Mouse (Mus musculus): ENCODE measurements around the gene P3h3.
"Not testable (repeated sequence)": the region's sequence is repeated elsewhere in the genome, so short reads cannot be mapped to it uniquely, and the experiment has no call there.

The P3h3 gene

DNA sequence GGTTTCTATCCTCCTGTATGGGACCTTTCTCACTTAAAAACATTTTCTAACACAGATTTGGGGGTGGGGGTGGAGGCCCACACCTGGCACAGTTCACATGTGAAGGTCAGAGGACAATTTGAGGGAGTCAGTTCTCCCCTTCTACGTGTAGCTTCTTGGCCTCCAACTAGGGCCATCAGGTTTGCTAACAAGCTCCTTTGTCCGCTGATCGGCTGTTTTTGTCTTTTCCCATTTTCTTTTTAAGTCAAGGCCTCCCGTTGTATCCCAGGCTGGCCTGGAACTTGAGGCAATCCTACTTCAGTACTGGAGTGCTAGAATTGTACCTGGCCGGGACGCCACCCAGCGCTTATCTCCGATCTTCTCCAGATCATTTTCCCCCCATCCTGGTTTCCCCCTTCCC lies 25.9 kb downstream of the P3h3 start:
- in situ Hi-C loops (cut with MboI, MseI): no loop called here

- in situ Hi-C loops (cut with MboI, MseI): not testable (repeated sequence)
Measured at GRCm38 (mm10) chr6:124831199-124831598, 26.4 kb downstream of the P3h3 start.

- in situ Hi-C loops (cut with MboI, MseI): no loop called here
Measured at GRCm38 (mm10) chr6:124829799-124830700, 27.5 kb downstream of the P3h3 start.

- in situ Hi-C loops (cut with MboI, MseI): no loop called here
Measured at GRCm38 (mm10) chr6:124828868-124829798, 28.4 kb downstream of the P3h3 start, which contains the start of the genes Usp5 and Cdca3. TSS of gene Usp5 (minus strand) at chr6:124829484. TSS of gene Cdca3 (plus strand) at chr6:124829547.

- in situ Hi-C loops (cut with MboI, MseI): no loop called here
Measured at GRCm38 (mm10) chr6:124828101-124828592, 29.4 kb downstream of the P3h3 start.

DNA sequence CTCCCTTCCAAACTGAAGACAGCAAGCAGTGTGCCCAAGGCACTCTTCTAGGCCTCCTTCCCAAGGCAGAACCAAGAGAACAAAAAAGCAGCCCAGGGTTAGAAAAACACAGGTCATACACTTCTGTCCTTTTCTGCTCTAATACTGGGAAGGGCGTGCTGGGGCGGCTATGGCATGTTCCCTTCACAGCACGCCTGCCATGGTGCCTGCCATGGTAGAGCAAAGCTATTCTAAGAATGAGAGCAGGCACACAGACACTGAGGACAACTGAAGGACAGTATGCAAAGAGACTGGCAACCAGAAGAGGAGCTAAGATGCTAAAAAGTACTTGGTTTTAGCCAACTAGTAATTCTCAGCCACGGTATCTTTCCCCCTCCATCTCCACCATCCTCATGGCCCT lies 35.5 kb downstream of the P3h3 start:
- in situ Hi-C loops (cut with MboI, MseI): no loop called here

GRCm38 (mm10) chr6:124820891-124821290 lies 36.7 kb downstream of the P3h3 start:
- in situ Hi-C loops (cut with MboI, MseI): no loop called here

DNA sequence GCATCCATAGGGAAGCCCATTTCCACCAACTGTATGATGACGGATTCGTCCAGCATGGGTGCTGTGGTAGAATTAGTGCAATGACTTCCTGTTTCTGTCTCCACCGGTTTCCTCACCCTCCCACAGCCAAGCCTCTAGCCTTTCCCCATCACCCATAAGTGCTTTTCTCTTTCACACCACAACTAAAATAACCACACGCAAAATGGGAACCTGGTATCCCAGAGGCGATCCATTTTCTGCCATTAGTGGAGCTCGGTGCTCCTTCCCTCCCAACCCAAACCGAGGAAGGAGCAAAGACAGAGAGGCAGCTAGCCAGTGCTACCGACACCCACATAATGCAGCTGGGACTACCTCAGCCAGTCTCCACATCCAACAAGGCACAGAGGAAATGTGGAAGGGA lies 39.6 kb downstream of the P3h3 start:
- in situ Hi-C loops (cut with MboI, MseI): no loop called here

DNA sequence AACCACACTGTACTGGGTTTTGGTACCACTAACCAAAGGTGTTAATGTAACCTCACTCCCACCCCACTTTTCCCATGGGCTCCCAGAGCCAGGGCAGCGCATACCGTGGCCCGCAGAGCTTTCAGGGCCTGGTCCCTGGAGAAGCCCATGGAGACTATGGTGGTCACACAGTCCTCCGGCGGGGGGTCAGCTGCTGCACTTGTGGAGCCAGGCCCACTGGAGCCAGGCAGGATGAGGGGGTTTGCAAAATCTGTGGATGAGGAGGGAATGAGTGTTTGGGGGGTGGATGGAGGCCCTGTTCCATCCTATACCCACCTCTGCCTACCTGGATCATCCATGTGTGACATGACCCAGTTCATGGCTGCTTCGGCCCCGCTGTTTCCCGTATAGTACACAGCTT lies 40.0 kb downstream of the P3h3 start:
- in situ Hi-C loops (cut with MboI, MseI): no loop called here

GRCm38 (mm10) chr6:124817125-124817524 lies 40.4 kb downstream of the P3h3 start:
- in situ Hi-C loops (cut with MboI, MseI): no loop called here

DNA sequence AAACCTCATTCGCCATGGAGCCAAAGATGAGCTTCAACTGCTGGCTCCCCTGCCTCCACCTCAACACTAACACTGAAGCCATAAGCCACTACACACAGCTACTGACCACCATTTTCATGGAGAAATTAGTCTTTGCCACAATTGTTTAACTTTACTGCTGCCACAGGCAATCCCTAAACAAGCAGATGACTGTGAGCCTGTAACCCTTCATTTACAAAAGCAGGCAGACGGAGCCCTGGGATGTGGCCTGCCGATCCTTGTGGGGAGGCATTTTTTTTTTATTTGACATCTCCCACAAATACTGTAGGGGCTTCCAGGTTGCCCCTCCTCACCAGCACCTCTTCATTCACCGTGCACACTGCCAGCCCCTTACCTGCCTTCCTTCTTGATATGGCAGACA lies 40.9 kb downstream of the P3h3 start:
- in situ Hi-C loops (cut with MboI, MseI): no loop called here

DNA sequence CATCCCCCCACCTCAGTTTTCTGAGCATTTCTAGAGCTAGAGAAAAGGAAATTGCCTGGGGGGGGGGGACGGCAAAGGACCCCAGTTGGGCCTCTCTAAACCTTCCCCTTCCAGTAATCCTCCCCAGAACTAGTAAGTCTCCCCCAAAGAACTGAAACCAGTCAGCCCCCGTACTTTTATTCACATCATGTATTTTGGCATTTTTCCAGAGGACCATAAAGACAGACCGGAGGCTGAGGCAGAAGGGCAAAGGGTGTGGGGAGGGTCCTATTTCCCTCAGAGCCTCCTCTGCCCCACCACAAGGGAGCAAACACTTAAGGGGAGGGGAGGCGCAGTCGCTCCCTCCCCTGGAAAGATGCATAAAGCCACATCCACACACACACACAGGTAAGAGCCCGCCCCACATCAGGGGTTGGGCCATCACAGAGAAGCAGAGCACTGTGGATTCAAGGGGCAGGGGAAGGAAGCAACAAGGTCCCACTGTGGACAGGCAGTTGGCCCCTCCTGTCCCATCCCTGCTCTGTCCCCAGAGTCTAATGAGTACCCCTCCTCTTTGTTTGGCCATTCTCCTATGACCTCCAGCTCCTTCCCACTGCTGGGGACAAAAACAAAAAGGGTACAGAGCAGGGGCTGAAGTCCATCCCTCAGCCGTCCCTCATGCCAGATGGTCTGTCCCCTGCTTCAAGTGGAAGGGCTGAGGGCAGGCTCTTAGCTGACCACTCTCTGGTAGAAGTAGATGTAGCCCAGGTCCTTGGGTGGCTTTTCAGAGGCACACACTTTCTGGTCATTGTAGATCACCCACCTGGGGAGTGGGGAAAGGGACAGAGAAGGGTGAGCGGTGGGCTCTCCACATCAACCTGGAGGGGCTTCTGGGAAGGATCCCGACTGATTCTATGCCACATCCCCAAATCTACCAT lies 42.4 kb downstream of the P3h3 start:
- in situ Hi-C loops (cut with MboI, MseI): no loop called here

GRCm38 (mm10) chr6:124814448-124814847 lies 43.1 kb downstream of the P3h3 start:
- in situ Hi-C loops (cut with MboI, MseI): no loop called here

DNA sequence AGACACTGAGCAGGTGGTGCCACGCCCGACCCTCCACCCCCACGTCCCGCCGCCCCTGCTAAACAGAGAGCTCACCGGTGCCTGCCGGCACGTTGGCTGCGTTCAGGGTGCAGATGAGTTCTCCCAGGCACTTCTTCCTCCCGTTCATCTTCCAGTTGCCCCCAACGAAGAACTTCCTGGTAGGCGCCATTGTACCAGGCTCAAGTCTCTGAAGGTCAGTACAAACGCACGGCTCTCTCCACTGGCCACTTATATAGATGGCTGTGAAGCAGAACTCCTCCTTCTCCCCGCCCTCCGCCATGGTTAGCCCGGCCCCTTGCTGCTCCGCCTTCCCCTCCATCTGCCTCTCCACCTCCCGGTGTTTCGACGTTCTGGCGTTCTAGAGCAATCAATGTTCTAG lies 43.6 kb downstream of the P3h3 start, which contains the start of gene Tpi1:
Gene Tpi1 (minus strand): TSS at position 364 of the 400 bp plus-strand sequence.
- in situ Hi-C loops (cut with MboI, MseI): no loop called here

GRCm38 (mm10) chr6:124813496-124813895 lies 44.1 kb downstream of the P3h3 start:
- in situ Hi-C loops (cut with MboI, MseI): no loop called here

DNA sequence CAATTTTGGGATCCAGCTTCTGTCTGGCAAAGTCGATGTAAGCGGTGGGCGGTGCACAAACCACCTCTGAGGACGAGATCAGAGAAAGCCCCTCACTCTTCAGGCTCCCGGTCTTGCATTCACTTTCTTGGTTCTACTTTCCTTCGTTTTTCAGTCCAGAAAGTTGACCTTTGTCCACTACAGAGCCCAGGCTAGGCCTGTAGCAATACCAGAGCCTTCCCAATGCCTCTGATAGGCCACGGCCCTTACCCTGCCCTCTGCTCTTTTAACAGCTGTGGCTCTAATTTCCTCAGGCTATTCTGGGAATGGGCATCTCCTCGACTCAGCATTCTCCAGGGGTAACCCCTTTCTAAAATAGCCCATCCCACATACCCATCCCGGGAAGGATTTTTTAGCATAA lies 44.7 kb downstream of the P3h3 start:
- in situ Hi-C loops (cut with MboI, MseI): no loop called here

DNA sequence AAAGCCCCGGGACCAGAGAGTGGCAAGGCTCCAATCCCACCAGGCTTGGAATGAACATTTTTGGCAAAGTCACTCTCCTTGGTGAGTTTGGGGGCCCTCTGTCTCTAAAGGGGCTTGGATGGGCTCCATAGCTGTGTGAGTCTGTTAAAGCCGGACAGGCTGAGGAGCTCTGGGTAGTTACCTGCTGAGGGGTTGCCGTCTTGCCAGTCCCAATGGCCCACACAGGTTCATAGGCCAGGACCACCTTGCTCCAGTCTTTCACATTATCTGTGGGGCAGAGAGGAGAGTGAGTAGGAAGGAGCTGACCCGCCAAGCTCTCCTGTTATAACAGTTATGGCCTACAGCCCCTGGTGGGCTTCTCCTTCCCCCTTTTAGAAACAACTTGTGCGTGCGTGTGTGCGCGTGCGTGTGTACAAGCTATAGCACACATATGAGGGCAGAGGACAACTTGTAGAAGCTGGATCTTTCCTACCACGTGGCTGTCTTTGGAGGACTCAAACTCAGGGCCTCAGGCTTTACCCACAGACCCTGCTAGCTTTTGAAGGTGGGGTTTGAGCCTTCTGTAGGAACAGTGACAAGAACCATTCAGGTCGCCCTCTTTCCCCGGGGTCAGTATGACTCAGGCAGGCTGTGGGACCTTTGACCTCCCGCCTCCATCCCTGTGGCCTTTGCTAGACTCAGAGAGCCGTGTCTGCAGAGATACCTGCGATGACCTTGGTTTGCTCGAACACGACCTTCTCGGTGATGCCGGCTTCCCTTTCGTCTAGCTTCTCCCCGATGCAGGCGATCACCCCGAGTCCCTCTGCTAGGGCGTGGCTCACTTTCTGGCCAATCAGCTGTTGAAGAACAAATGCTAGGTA lies 45.6 kb downstream of the P3h3 start:
- in situ Hi-C loops (cut with MboI, MseI): no loop called here

DNA sequence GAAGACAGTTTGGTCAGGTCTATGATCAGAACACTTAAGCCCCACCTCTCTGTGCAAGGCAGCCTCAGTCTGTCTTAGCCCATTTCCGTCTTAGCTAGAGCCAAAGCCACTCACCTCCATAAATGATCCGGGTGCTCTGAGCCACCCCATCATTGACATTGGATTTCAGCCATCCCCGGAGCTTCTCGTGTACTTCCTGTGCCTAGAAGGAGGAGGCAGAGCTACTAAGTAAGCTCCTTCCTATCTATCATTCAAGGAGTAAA lies 46.2 kb downstream of the P3h3 start:
- in situ Hi-C loops (cut with MboI, MseI): no loop called here

DNA sequence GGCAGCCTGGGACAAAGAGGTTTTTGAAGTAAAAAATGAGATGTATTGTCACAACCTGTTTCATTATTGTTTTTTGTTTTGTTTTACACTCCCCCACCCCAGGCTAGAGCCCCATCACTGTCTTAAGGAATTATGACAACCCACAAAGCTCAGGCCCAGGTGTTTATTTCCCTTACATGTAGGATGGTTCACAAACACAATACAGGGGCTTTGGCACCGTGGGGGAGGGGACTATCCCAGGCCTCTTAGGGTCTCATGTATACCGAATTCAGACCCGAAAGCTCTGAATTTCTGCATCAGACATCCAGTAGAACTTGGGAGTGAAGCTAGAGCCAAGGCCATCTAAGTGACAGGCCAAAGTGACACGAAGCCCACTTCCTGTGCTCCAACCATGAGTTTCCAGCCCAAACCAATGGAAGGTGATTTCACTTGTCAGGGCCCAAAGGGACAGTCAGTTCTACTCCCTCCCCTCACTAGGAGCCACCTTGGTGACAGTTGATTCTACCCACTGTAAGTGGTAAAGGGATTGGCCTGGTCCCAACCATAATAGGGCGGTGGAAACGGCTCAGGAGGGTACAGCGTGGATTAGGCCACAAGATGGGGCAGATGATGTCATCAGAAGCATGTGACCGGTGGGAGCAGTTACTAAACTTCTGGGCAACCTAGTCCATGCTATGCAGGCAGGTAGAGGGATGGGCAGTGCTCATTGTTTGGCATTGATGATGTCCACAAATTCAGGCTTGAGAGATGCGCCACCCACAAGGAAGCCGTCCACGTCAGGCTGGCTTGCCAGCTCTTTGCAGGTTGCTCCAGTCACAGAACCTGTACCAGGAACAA lies 46.8 kb downstream of the P3h3 start:
- in situ Hi-C loops (cut with MboI, MseI): not testable (repeated sequence)

Data from regulatory T cell (primary cell).